Mouse (Mus musculus) hindbrain, embryonic 14.5 days (tissue): ENCODE measurements around the gene St6gal1. TPM values are rescaled to one million over a fixed set of nuclear protein-coding genes. Genes with fewer than 3 reads are reported as not detected.
A peak's percentile ranks its signal among the peaks of the same experiment; 100 is the strongest.

Experiments
- ATAC-seq: fragments of 200-750 bp; cut with Nextera tagmentation; 2 replicates; pipeline ENCODE4 v1.8.0; 2017; ENCODE audit warnings: moderate number of reproducible peaks, mild to moderate bottlenecking, moderate TSS enrichment, moderate library complexity; ENCODE audit not compliant: low FRiP score
- DNase-seq: peaks from one replicate; pipeline ENCODE4 v3.0.0-alpha.2; 2015; ENCODE audit warnings: low spot score
- H3K27ac ChIP-seq: fragments of 300-500 bp; sonication (generic); 2 replicates; pipeline ENCODE4 v1.5.1; 2014; ENCODE audit warnings: mild to moderate bottlenecking, moderate library complexity
- H3K27me3 ChIP-seq: fragments of 300-500 bp; sonication (generic); 2 replicates; pipeline ENCODE4 v1.6.1; 2014; ENCODE audit warnings: mild to moderate bottlenecking, low read length, mixed read lengths; ENCODE audit not compliant: control insufficient read depth, insufficient read depth
- H3K36me3 ChIP-seq: fragments of 300-500 bp; sonication (generic); replicated peaks from 2 replicates; pipeline ENCODE4 v1.6.1; 2014; ENCODE audit not compliant: control insufficient read depth, insufficient read depth
- H3K4me1 ChIP-seq: fragments of 300-500 bp; sonication (generic); replicated peaks from 2 replicates; pipeline ENCODE4 v1.6.1; 2014; ENCODE audit warnings: antibody characterized with exemption, low read length, mixed read lengths; ENCODE audit not compliant: control insufficient read depth, insufficient read depth
- H3K4me2 ChIP-seq: fragments of 300-500 bp; sonication (generic); replicated peaks from 2 replicates; pipeline ENCODE4 v1.6.1; 2014; ENCODE audit warnings: mild to moderate bottlenecking, moderate library complexity
- H3K4me3 ChIP-seq: fragments of 300-500 bp; sonication (generic); replicated peaks from 2 replicates; pipeline ENCODE4 v1.5.1; 2014; ENCODE audit warnings: mild to moderate bottlenecking, low read length
- H3K9ac ChIP-seq: fragments of 300-500 bp; sonication (generic); 2 replicates; pipeline ENCODE4 v1.6.1; 2014
- H3K9me3 ChIP-seq: fragments of 300-500 bp; sonication (generic); 2 replicates; pipeline ENCODE4 v1.6.1; 2016; ENCODE audit warnings: low read length; ENCODE audit not compliant: control insufficient read depth
- WGBS: fragments of 180-500 bp; shearing (Covaris S2); extraction: QIAGEN DNeasy Blood & Tissue Kit; methylation state at CpG from one replicate; pipeline ENCODE4 v1.1.7; 2014; 5-methylcytosine and 5-hydroxymethylcytosine counted together
- polyA plus RNA-seq: library from polyadenylated mRNA; unstranded; fragments of >200 nt; fragmentation: Nextera tagmentation; extraction: Ambion mirVana; gene quantifications from 2 replicates; pipeline ENCODE4 v1.2.1, GENCODE M21; 2014

The St6gal1 gene
- polyA plus RNA-seq, 1 experiment from 2014 or later: 30.6 TPM

DNA sequence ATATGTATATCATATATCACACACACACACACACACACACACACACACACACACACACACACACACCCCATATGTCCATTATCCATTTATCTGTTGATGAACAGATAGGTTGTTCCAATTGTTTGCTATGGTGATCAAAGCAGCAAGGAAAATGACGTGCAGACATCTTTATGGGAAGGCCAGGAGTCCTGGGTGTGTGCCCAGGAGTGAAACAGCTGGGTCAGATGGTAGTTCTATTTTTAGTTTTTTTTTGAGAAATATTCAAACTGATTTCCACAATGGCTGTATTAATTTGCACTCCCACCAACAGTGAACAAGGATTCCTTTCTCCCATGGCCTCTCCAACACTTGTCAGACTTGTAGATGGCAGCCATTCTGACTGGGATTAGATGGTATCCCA lies 29.5 kb downstream of the St6gal1 start:
- 60% methylated on average over 1 of the region's 1 CpGs for WGBS
- Histone ChIP-seq H3K9ac (no peak overlapping the region), H3K27ac (no peak overlapping the region), H3K4me1 (peaks cover 29% of the 10 kb centered on the region), H3K4me3 (no peak overlapping the region), H3K9me3 (no peaks in the 10 kb centered on the region), H3K27me3 (no peaks in the 10 kb centered on the region), H3K4me2 (no peak overlapping the region), H3K36me3 (0 out of 2 replicates have a peak, but pooled peaks cover 5% of the 10 kb centered on the region)
- DNase-seq (no peak), ATAC-seq (no peak)

DNA sequence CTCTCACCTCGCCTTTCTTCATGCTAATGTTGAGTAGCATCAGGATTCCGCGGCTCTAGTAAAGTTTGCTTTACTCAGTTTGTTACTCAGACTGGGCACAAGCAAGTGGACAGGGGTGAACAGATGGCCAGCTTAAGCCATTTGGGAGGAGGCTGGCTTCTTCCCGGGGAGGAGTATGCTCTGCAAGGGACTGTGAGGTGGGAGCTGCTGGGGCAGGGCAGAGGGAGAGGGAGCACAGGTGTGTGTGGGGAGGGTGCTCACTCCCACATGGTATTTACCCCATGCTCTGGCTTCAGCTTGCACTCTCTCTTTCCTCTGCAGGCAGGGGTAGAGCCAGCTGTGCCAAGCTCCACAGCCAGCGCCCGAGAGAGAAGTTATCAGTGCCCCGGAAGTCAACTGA lies 32.1 kb downstream of the St6gal1 start:
- Histone ChIP-seq H3K4me2 (no peak overlapping the region), H3K27ac (no peak overlapping the region), H3K4me1 (peaks cover 23% of the 10 kb centered on the region), H3K9ac (no peak overlapping the region), H3K27me3 (no peaks in the 10 kb centered on the region), H3K9me3 (no peaks in the 10 kb centered on the region), H3K4me3 (no peak overlapping the region), H3K36me3 (0 out of 2 replicates have a peak, but pooled peaks cover 5% of the 10 kb centered on the region)
- ATAC-seq (no peak), DNase-seq (no peak)
- 72% methylated on average over 7 of the region's 7 CpGs for WGBS

DNA sequence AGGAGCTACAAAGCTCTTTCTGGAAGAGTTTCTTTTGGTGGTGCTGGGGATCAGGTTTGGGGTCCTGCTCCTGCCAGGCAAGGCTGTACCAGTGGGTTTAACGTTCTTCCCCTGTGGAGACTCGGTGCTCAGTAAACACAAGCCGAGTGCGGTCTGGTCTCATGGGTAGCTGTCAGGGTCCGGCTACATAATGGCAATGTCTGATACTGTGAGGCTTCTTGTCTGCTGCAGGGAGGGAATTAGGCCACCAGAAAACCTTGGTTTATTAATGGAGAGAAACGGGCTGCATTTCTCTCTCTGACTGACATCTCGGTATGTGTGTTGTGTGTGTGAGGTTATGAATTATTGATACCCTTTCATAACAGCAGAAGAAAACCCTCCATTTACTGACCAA lies 33.9 kb downstream of the St6gal1 start:
- ATAC-seq: peak; percentile 24; the same call in 1 of the 2 replicates
- DNase-seq: no peak

DNA sequence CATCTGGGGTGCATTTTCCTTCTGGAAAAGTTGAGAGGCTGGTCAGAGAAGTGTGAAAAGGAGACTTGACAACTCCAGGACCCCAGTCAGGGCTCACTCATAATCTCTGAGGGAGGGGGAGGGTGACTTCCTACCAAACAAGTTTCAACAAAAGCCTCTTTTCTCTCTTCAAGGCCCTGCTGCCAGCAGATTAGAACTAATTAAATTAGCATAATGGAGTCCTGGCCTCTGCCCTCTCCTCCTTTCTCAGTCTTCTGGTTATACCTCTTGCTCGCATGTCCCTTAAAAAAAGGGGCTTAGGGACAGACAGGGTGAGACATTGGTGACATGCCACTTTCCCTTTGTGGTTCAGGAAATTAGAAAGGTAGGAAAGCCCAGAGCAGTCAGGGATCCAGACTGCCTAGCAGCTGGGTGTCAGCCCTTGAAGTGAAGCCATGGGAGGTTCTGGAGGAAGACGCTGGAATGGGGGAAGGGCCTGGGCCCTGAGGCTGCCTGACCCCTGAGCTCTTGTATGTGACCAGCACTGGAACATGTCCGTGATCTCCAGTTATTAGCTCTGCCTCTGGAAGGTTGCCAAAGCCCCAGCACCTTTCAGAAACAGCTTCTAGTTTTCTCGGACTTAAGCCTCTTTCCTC lies 34.4 kb downstream of the St6gal1 start:
- Histone ChIP-seq H3K4me2 (no peak overlapping the region), H3K9me3 (no peaks in the 10 kb centered on the region), H3K4me3 (no peak overlapping the region), H3K9ac (no peak overlapping the region), H3K27ac (no peak overlapping the region), H3K36me3 (peaks cover 11% of the 10 kb centered on the region; the same call in 1 of the 2 replicates), H3K4me1 (peaks cover 21% of the 10 kb centered on the region), H3K27me3 (no peaks in the 10 kb centered on the region)
- WGBS: 3% methylated on average over 4 of the region's 4 CpGs
- DNase-seq (no peak), ATAC-seq (peak; percentile 12; the same call in 1 of the 2 replicates)

More for the DNA sequence above, 33.9 kb downstream of the St6gal1 start:
- H3K4me2 ChIP-seq: no peak overlapping the region
- H3K4me3 ChIP-seq: no peak overlapping the region
- WGBS: 7% methylated on average over 7 of the region's 7 CpGs
- H3K36me3 ChIP-seq: 0 out of 2 replicates have a peak, but pooled peaks cover 6% of the 10 kb centered on the region
- no peak overlapping the region for H3K9ac ChIP-seq
- H3K9me3 ChIP-seq: no peaks in the 10 kb centered on the region
- no peaks in the 10 kb centered on the region for H3K27me3 ChIP-seq
- H3K4me1 ChIP-seq: peaks cover 21% of the 10 kb centered on the region
- peak overlapping the region; percentile 35; the same call in 1 of the 2 replicates for H3K27ac ChIP-seq

DNA sequence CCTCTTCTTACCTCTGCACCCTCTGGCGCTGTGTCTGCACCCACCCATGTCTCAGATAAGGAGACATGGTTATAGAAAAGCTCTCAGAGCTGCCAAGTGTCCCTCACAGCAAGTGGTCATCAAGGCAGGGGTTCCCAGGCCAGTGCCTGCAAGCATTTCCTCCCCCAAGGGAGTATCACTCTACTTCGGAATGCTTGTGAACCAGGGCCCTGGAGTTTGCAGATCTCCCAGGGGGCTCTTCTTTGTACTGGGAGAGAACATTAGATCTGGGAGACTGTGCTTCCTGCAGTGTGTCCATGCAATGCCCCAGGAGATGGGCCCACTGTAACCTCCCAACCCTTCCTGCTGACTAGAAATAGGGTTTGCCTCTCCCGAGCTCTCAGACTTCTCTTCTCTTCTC lies 35.0 kb downstream of the St6gal1 start:
- whole genome bisulfite sequencing: 39% methylated on average over 3 of the region's 3 CpGs
- H3K27me3 ChIP-seq: no peaks in the 10 kb centered on the region
- H3K27ac ChIP-seq: no peak overlapping the region
- H3K9me3 ChIP-seq: no peaks in the 10 kb centered on the region
- no peak overlapping the region for H3K4me3 ChIP-seq
- no peak overlapping the region for H3K9ac ChIP-seq
- peaks cover 21% of the 10 kb centered on the region for H3K4me1 ChIP-seq
- no peak for DNase-seq
- ATAC-seq: no peak
- peaks cover 17% of the 10 kb centered on the region; the same call in 1 of the 2 replicates for H3K36me3 ChIP-seq
- H3K4me2 ChIP-seq: no peak overlapping the region

DNA sequence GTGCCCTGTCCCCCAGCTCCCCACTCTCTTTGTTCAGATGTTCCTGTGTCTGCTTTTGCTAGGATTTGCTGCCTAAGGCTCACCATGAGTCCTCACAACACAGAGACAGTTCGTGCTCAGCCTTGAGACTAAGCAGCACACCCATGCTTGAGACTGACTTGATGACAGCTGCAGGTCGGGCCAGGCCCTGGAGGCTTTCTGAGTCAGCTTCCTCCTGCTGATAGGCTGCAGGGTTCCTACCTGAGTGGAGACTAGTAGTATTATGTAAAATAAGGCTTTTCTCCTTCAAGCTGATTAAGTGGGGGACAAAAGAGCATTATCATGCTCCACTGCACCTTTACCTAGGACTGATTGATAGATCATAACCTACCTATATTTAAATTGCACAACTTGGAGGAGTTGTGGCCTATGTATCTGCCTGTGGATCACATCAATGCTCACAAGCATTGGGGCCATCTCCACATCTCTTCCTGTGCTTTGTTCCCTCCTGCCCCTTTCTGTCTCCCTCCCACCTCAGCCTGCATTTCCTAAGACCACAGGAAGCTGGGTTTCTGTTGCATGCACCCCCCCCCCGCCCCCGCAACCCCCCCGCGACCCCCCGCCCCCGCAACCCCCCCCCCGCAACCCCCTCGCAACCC lies 37.7 kb downstream of the St6gal1 start:
- ATAC-seq: no peak
- WGBS: 6% methylated on average over 4 of the region's 10 CpGs

DNA sequence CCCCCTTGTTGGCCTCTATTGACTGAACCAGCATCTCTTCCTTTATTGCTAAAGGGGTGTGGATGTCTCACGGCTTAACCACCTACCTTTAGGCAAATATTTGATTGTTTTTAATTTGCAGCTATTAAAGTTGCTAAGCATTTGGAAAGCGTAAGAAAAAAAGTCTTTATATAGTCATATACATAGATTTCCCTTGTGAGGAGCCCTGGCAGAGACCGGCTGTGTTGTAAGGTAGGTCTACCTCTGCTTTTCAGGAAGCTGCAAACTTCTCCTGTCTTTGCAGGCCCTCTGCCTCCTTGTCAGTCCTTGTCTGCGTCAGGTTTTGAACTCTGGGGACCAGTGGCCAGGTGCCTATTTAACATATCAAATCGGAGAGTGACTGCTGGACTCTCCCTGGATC lies 38.3 kb downstream of the St6gal1 start:
- peaks cover 22% of the 10 kb centered on the region for H3K4me1 ChIP-seq

More for the DNA sequence above, 37.7 kb downstream of the St6gal1 start:
- Histone ChIP-seq H3K27ac (no peak overlapping the region), H3K4me2 (no peak overlapping the region), H3K4me1 (peaks cover 22% of the 10 kb centered on the region), H3K36me3 (peaks cover 17% of the 10 kb centered on the region; the same call in 1 of the 2 replicates), H3K9me3 (no peaks in the 10 kb centered on the region), H3K27me3 (no peaks in the 10 kb centered on the region), H3K9ac (no peak overlapping the region), H3K4me3 (no peak overlapping the region)
- no peak for DNase-seq

DNA sequence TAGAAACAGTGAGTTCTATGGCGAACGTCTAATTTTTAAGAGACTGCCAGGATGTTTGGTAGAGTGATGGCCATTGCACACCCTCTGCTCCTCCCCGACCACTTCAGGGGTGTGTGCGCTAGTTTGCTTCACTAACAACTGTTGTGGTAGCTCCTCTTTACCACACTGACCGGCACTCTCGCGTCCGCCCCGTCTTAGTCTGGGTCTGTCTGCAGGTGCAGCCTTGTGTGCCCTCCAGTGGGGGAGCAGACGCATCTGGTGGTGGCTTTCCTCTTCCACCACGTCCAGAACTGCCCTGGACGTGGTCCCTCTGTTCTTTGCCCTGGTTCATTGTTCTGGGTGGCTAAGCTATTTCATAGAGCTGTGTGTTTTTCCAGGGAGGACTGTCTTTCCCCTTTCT lies 40.5 kb downstream of the St6gal1 start:
- no peaks in the 10 kb centered on the region for H3K9me3 ChIP-seq
- H3K9ac ChIP-seq: no peak overlapping the region
- peaks cover 14% of the 10 kb centered on the region for H3K4me1 ChIP-seq
- H3K4me2 ChIP-seq: no peak overlapping the region
- WGBS: 83% methylated on average over 12 of the region's 12 CpGs
- H3K4me3 ChIP-seq: no peak overlapping the region
- peaks cover 12% of the 10 kb centered on the region; the same call in 1 of the 2 replicates for H3K36me3 ChIP-seq
- H3K27me3 ChIP-seq: no peaks in the 10 kb centered on the region
- DNase-seq: no peak
- no peak overlapping the region for H3K27ac ChIP-seq
- ATAC-seq: no peak

More for the DNA sequence above, 38.3 kb downstream of the St6gal1 start:
- H3K9me3 ChIP-seq: no peaks in the 10 kb centered on the region
- no peaks in the 10 kb centered on the region for H3K27me3 ChIP-seq
- no peak overlapping the region for H3K4me3 ChIP-seq
- WGBS: 35% methylated on average over 5 of the region's 5 CpGs
- H3K4me2 ChIP-seq: no peak overlapping the region
- H3K9ac ChIP-seq: no peak overlapping the region
- peaks cover 17% of the 10 kb centered on the region; the same call in 1 of the 2 replicates for H3K36me3 ChIP-seq
- DNase-seq (no peak), ATAC-seq (no peak)
- no peak overlapping the region for H3K27ac ChIP-seq

DNA sequence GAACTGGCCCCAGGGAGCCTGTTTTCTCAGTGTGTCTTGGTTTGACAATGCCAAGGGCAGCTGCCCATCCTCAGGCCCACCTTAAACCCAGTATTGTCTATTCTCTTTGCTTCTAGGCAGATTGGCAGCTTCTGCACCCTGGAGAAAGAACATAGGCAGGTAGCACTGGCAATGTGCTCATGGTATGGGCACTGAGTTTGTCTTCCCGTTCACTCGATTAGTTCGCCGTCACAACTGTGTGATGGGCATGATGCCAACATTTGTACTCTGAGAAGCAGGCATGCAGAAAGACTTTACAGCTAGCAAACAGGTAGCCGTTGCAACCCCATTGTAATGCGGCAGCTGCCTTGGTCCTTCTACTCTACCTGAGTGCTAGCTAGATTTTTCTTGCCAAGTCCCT lies 40.9 kb downstream of the St6gal1 start:
- H3K27me3 ChIP-seq: no peaks in the 10 kb centered on the region
- 67% methylated on average over 6 of the region's 6 CpGs for WGBS
- ATAC-seq: no peak
- H3K36me3 ChIP-seq: peaks cover 12% of the 10 kb centered on the region; the same call in 1 of the 2 replicates
- no peak for DNase-seq
- no peak overlapping the region for H3K9ac ChIP-seq
- no peaks in the 10 kb centered on the region for H3K9me3 ChIP-seq
- peaks cover 19% of the 10 kb centered on the region for H3K4me1 ChIP-seq
- H3K4me3 ChIP-seq: no peak overlapping the region
- no peak overlapping the region for H3K27ac ChIP-seq
- H3K4me2 ChIP-seq: no peak overlapping the region
